Mouse (Mus musculus) embryonic facial prominence, embryonic 12.5 days (tissue): ENCODE measurements around the gene Cyfip2. TPM values are rescaled to one million over a fixed set of nuclear protein-coding genes. Genes with fewer than 3 reads are reported as not detected.

Experiments used
- ATAC-seq: fragments of 200-750 bp; cut with Nextera tagmentation; 2 replicates; pipeline ENCODE4 v1.8.0; 2017; ENCODE audit not compliant: insufficient number of reproducible peaks, insufficient read depth, low FRiP score, low TSS enrichment
- H3K27ac ChIP-seq: fragments of 300-500 bp; sonication (generic); 2 replicates; pipeline ENCODE4 v1.5.1; 2016; ENCODE audit warnings: mild to moderate bottlenecking
- H3K27me3 ChIP-seq: fragments of 300-500 bp; sonication (generic); 2 replicates; pipeline ENCODE4 v1.6.1; 2016; ENCODE audit warnings: mild to moderate bottlenecking, moderate library complexity
- H3K36me3 ChIP-seq: fragments of 300-500 bp; sonication (generic); 2 replicates; pipeline ENCODE4 v1.6.1; 2016; ENCODE audit warnings: mild to moderate bottlenecking
- H3K4me1 ChIP-seq: fragments of 300-500 bp; sonication (generic); 2 replicates; pipeline ENCODE4 v1.6.1; 2016
- H3K4me2 ChIP-seq: fragments of 300-500 bp; sonication (generic); replicated peaks from 2 replicates; pipeline ENCODE4 v1.6.1; 2016; ENCODE audit warnings: mild to moderate bottlenecking, moderate library complexity
- H3K4me3 ChIP-seq: fragments of 300-500 bp; sonication (generic); 2 replicates; pipeline ENCODE4 v1.5.1; 2016; ENCODE audit warnings: mild to moderate bottlenecking
- H3K9ac ChIP-seq: fragments of 300-500 bp; sonication (generic); 2 replicates; pipeline ENCODE4 v1.6.1; 2016; ENCODE audit warnings: mild to moderate bottlenecking, moderate library complexity
- H3K9me3 ChIP-seq: fragments of 300-500 bp; sonication (generic); 2 replicates; pipeline ENCODE4 v1.6.1; 2016; ENCODE audit warnings: mild to moderate bottlenecking, moderate library complexity
- WGBS: fragments of 180-500 bp; shearing (Covaris S2); methylation state at CpG from one replicate; pipeline ENCODE4 v1.1.7; 2016; 5-methylcytosine and 5-hydroxymethylcytosine counted together
- polyA plus RNA-seq: library from polyadenylated mRNA; unstranded; fragments of >200 nt; fragmentation: Nextera tagmentation; extraction: Ambion mirVana; gene quantifications from 2 replicates; pipeline ENCODE4 v1.2.1, GENCODE M21; 2016

Cyfip2 gene
- polyA plus RNA-seq, 1 experiment from 2014 or later, result 16.0 TPM

GRCm38 (mm10) chr11:46272058-46272681, 40.5 kb downstream of the Cyfip2 start:
- no peak overlapping the region for H3K4me3 ChIP-seq
- H3K9me3 ChIP-seq, result no peaks in the 10 kb centered on the region
- H3K4me1 ChIP-seq, result no peaks in the 10 kb centered on the region
- 75% methylated on average over 8 of the region's 8 CpGs for WGBS
- H3K27me3 ChIP-seq, result no peaks in the 10 kb centered on the region
- H3K9ac ChIP-seq, result no peak overlapping the region
- H3K36me3 ChIP-seq, result no peaks in the 10 kb centered on the region; the same call in 1 of the 2 replicates
- H3K27ac ChIP-seq, result no peak overlapping the region
- no peak overlapping the region for H3K4me2 ChIP-seq
- no peak for ATAC-seq

GRCm38 (mm10) chr11:46269893-46270292, 42.8 kb downstream of the Cyfip2 start:
- H3K9ac ChIP-seq, result no peak overlapping the region
- 65% methylated on average over 3 of the region's 3 CpGs for WGBS
- H3K4me3 ChIP-seq, result no peak overlapping the region
- no peaks in the 10 kb centered on the region for H3K27me3 ChIP-seq
- no peaks in the 10 kb centered on the region for H3K9me3 ChIP-seq
- no peak overlapping the region for H3K27ac ChIP-seq
- no peak overlapping the region for H3K4me2 ChIP-seq
- no peaks in the 10 kb centered on the region; the same call in 1 of the 2 replicates for H3K36me3 ChIP-seq
- no peak for ATAC-seq
- H3K4me1 ChIP-seq, result no peaks in the 10 kb centered on the region

GRCm38 (mm10) chr11:46269391-46269790, 43.3 kb downstream of the Cyfip2 start:
- WGBS, result 66% methylated on average over 9 of the region's 9 CpGs

GRCm38 (mm10) chr11:46268991-46269390, 43.7 kb downstream of the Cyfip2 start:
- no peak for ATAC-seq
- Histone ChIP-seq H3K4me3 (no peak overlapping the region), H3K9me3 (no peaks in the 10 kb centered on the region), H3K36me3 (no peaks in the 10 kb centered on the region; the same call in 1 of the 2 replicates), H3K4me1 (no peaks in the 10 kb centered on the region), H3K27ac (no peak overlapping the region), H3K4me2 (no peak overlapping the region), H3K27me3 (no peaks in the 10 kb centered on the region), H3K9ac (no peak overlapping the region)
- WGBS, result 28% methylated on average over 7 of the region's 7 CpGs

More at GRCm38 (mm10) chr11:46269391-46269790, 43.3 kb downstream of the Cyfip2 start:
- Histone ChIP-seq H3K4me2 (no peak overlapping the region), H3K9ac (no peak overlapping the region), H3K36me3 (no peaks in the 10 kb centered on the region; the same call in 1 of the 2 replicates), H3K4me1 (no peaks in the 10 kb centered on the region), H3K4me3 (no peak overlapping the region), H3K27me3 (no peaks in the 10 kb centered on the region), H3K27ac (no peak overlapping the region; the same call in 1 of the 2 replicates), H3K9me3 (no peaks in the 10 kb centered on the region)
- no peak for ATAC-seq

DNA sequence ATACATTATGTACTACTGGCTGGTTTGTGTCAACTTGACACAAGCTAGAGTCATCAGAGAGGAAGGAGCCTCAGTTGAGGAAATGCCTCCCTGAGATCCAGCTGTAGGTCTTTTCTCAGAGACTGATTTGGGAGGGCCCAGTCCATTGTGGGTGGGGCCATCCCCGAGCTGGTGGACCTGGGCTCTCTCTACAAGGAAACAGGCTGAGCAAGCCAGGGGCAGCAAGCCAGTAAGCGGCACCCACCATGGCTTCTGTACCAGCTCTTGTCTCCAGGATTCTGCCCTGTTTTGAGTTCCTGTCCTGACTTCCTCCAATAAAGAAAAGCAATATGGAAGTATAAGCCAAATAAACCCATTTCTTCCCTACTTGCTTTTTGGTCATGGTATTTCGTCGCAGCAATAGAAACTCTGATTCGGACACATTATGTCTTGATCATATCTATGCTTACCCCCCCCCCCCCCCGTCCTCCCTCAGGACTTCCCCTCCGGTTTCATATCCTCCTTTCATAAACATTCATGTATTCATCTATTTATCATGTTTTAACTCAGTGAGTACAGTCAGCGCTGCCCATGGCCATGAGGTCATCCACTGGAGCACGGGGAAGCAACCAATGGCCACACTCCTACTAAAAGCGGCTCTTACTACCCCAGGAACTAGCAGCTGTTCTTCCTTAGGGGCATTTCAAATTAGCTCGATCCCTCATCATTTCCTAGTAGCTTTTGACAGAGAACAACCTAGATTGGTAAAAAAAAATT, 47.5 kb downstream of the Cyfip2 start:
- no peak overlapping the region for H3K4me3 ChIP-seq
- no peaks in the 10 kb centered on the region for H3K36me3 ChIP-seq

DNA sequence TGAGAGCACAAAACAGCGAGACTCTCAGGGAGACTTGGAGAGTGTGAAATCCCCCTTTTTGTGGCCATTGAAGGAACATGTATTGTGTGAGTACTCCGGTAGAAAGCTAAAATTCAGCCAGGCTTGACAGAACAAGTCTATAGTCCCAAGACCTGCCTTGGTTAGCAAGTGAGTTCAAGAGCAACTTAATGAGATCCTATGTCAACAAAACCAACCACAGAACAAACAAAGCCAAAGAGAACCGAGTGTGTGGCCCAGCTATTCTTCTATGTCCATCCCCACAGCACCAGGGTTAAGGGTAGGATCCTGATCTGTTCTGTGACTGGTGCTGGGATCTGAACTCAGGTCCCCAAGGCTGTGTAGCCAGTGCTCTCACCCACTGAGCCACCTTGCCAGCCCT, 48.1 kb downstream of the Cyfip2 start:
- Histone ChIP-seq H3K9me3 (no peaks in the 10 kb centered on the region), H3K4me2 (no peak overlapping the region), H3K4me1 (no peaks in the 10 kb centered on the region), H3K27ac (no peak overlapping the region), H3K9ac (no peak overlapping the region), H3K36me3 (no peaks in the 10 kb centered on the region), H3K27me3 (no peaks in the 10 kb centered on the region), H3K4me3 (no peak overlapping the region)
- ATAC-seq, result no peak
- WGBS, result 81% methylated on average over 3 of the region's 3 CpGs

More for the DNA sequence above, 47.5 kb downstream of the Cyfip2 start:
- H3K9me3 ChIP-seq, result no peaks in the 10 kb centered on the region
- H3K4me2 ChIP-seq, result no peak overlapping the region
- ATAC-seq, result no peak
- H3K27me3 ChIP-seq, result no peaks in the 10 kb centered on the region
- WGBS, result 83% methylated on average over 11 of the region's 11 CpGs
- H3K4me1 ChIP-seq, result no peaks in the 10 kb centered on the region
- H3K9ac ChIP-seq, result no peak overlapping the region
- no peak overlapping the region for H3K27ac ChIP-seq

DNA sequence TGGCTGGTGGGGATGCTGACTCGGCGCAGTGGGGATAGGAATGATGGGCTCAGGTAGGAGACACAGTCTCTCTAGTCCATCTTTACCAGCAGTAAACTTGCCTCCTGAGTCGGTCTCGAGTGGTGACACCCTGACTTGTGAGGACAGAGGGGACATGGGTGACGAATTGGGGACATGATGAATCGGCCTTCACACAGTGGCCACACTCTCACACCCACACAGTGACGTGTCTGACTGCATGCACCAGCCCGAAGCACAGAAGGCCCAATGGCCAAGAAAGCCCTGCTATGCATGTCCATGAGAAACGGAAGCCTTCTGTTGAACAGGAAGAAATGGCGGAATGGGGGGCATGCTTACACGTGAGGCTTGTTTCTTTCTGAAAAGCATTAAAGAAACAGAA, 49.4 kb downstream of the Cyfip2 start:
- 88% methylated on average over 11 of the region's 11 CpGs for WGBS
- H3K9me3 ChIP-seq, result no peaks in the 10 kb centered on the region
- no peak overlapping the region for H3K4me2 ChIP-seq
- ATAC-seq, result no peak
- no peak overlapping the region for H3K9ac ChIP-seq
- H3K4me3 ChIP-seq, result no peak overlapping the region
- no peaks in the 10 kb centered on the region for H3K36me3 ChIP-seq
- no peaks in the 10 kb centered on the region for H3K27me3 ChIP-seq
- no peak overlapping the region for H3K27ac ChIP-seq
- no peaks in the 10 kb centered on the region for H3K4me1 ChIP-seq

- Histone ChIP-seq H3K4me1 (no peaks in the 10 kb centered on the region), H3K4me2 (no peak overlapping the region), H3K9me3 (no peaks in the 10 kb centered on the region), H3K36me3 (no peaks in the 10 kb centered on the region), H3K27ac (no peak overlapping the region), H3K4me3 (no peak overlapping the region), H3K9ac (no peak overlapping the region), H3K27me3 (no peaks in the 10 kb centered on the region)
- 73% methylated on average over 3 of the region's 3 CpGs for WGBS
- no peak for ATAC-seq
Measured at GRCm38 (mm10) chr11:46262854-46263253, 49.8 kb downstream of the Cyfip2 start.

- H3K9ac ChIP-seq, result no peak overlapping the region
- no peaks in the 10 kb centered on the region for H3K27me3 ChIP-seq
- no peak overlapping the region for H3K4me3 ChIP-seq
- no peak for ATAC-seq
- 94% methylated on average over 8 of the region's 8 CpGs for WGBS
- no peak overlapping the region for H3K4me2 ChIP-seq
- H3K36me3 ChIP-seq, result no peaks in the 10 kb centered on the region
- no peaks in the 10 kb centered on the region for H3K4me1 ChIP-seq
- H3K9me3 ChIP-seq, result no peaks in the 10 kb centered on the region
- H3K27ac ChIP-seq, result no peak overlapping the region
Measured at GRCm38 (mm10) chr11:46258749-46259148, 53.9 kb downstream of the Cyfip2 start.

DNA sequence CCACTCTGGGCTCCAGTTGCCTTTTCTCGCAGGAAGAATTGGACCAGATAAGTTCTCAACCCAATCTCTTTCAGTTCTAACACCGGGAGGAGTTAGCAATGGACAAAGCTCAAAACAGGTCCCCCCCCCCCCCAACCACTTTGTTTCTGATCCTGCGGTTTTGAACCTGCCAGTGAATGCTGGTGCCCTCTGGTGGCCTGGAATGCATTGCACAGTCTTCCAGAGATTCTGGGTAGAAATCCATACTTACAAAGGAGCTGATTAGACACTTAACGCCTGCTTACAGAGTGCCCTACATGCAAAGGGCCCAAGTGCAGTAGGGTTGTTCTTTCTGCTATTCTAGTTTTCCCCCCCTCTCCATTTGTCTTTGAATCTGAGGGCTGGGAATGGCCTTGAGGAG, 54.5 kb downstream of the Cyfip2 start:
- H3K27ac ChIP-seq, result no peak overlapping the region
- H3K4me1 ChIP-seq, result no peaks in the 10 kb centered on the region
- no peak overlapping the region for H3K4me3 ChIP-seq
- H3K36me3 ChIP-seq, result no peaks in the 10 kb centered on the region
- H3K4me2 ChIP-seq, result no peak overlapping the region
- no peak for ATAC-seq
- no peak overlapping the region for H3K9ac ChIP-seq
- H3K9me3 ChIP-seq, result no peaks in the 10 kb centered on the region
- WGBS, result 68% methylated on average over 4 of the region's 4 CpGs
- no peaks in the 10 kb centered on the region for H3K27me3 ChIP-seq

DNA sequence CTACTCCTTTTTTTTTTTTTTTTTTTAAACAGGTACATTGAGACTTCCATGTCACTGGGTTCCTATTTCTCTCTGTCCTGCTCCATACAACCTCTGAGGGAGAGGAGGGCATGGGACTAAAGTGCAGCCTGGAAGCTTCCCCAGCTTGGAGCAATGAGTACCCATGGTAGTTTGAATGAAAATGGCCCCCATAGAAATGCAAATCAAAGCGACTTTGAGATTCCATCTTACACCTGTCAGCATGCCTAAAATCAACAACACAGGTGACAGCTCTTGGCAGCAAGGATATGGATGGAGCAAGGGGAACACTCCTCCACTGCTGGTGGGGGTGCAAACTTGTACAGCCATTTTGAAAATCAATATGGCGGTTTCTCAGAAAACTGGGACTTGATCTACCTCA, 57.4 kb downstream of the Cyfip2 start:
- Histone ChIP-seq H3K9me3 (no peaks in the 10 kb centered on the region), H3K4me2 (no peak overlapping the region), H3K4me3 (no peak overlapping the region), H3K36me3 (no peaks in the 10 kb centered on the region), H3K4me1 (no peaks in the 10 kb centered on the region), H3K9ac (no peak overlapping the region), H3K27me3 (no peaks in the 10 kb centered on the region), H3K27ac (no peak overlapping the region)
- no peak for ATAC-seq
- 80% methylated on average over 2 of the region's 2 CpGs for WGBS

DNA sequence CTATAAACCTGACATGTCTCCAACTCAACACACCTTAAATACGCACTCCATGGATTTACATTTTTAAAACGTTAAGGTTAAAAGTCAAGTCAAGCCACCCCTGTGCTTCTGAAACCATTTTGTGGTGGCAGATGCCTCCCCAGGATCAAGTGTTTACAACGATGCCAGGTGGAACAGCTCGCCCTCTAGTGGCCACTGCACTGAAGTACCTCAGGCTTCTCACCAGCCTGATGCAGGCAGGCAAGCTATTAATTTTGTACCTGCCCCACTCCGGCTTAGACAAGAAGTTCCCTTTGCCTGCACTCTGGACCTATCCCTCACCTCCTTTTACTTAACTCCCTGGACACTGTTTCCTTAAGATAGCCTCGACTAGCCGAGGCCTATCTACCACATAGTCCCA, 60.7 kb downstream of the Cyfip2 start:
- Histone ChIP-seq H3K27ac (no peak overlapping the region), H3K4me2 (no peak overlapping the region), H3K27me3 (no peaks in the 10 kb centered on the region), H3K9ac (no peak overlapping the region), H3K36me3 (peaks cover 6% of the 10 kb centered on the region; the same call in 1 of the 2 replicates), H3K4me1 (no peaks in the 10 kb centered on the region), H3K4me3 (no peak overlapping the region), H3K9me3 (no peaks in the 10 kb centered on the region)
- 29% methylated on average over 7 of the region's 7 CpGs for WGBS
- no peak for ATAC-seq
